Mouse (Mus musculus): ENCODE measurements at regions not wholly inside any gene's neighbourhood (a gene's known extent, or its start where the extent isn't known, plus 50 kb on each side); places are given as distances from the start of the nearest gene placed in this dataset.

DNA sequence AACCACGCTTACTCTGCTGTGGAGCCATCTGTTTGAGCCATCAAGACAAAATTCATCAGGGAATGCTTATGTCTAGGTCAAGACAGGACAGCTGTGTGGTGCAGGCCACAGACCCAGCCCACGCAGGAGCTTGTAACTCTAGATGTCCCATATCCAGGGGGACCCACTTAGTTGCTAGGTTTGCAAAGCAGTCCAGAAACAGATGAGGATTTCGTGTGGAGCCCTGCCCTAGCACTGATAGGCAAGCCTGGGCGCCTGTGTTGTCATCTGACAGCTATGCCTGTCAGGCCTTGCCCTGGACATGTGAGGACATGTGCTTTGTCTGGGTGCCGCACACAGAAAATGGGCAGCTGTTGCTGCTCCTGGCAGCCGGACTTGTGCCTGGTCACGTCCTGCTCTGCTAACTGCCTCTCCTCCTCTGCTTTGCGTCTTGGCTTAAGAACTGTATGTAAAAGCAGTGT lies 335.1 kb downstream of the Foxo1 start:
- DNase-seq (ENCODE audit: low read depth, low spot score): no peak

GRCm38 (mm10) chr3:52601011-52601745 lies 333.0 kb downstream of the Foxo1 start:
- no peak for DNase-seq (ENCODE audit: low read depth, low spot score)

GRCm38 (mm10) chr3:52600581-52600980 lies 332.4 kb downstream of the Foxo1 start:
- no peak for DNase-seq (ENCODE audit: low read depth, low spot score)

DNA sequence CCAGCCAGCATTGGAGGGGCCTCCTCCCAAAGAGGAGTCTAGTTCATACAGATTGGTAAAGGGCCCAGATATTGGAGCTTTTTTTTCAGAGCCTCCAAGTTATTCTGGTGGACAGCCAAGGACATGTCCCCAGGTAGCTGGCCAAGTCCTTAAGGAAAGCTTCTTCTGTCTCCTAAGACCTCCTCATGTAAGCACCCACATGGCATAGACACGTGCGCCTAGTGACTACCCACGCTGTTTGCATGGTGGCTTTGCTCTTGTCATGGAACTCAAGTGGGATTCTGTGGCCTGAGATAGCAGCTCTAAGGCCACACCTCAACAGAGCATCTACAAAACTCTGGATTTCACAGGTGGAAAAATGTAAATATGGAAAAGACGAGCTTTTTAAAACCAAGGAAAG lies 332.0 kb downstream of the Foxo1 start:
- no peak for DNase-seq (ENCODE audit: low read depth, low spot score)

DNA sequence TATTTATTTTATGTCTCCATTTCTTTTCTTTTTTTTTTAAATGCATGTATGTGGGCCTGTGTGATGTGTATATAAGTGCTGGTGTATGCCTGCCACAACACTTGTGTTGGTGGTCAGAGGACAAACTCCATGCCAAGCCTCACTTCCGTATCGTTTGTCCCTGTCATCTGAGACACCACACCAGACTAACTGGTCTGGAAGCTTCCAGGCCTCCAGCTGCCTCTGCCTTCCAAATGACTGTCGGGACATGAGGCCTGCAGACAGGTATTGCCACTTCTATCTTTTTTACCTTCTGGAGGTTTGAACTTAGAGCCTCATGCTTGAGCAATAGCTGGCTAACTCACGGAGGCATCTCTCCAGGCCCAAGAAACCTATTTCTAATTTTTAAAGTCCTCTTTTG lies 318.3 kb downstream of the Foxo1 start:
- DNase-seq (ENCODE audit: low read depth, low spot score): no peak

- DNase-seq (ENCODE audit: low read depth, low spot score): no peak
Observed at GRCm38 (mm10) chr3:52579917-52580316, 311.8 kb downstream of the Foxo1 start.

- DNase-seq (ENCODE audit: low read depth, low spot score): no peak
Observed at GRCm38 (mm10) chr3:52579096-52579495, 311.0 kb downstream of the Foxo1 start.

GRCm38 (mm10) chr3:52576703-52577244 lies 308.6 kb downstream of the Foxo1 start:
- DNase-seq (ENCODE audit: low read depth, low spot score): no peak

DNA sequence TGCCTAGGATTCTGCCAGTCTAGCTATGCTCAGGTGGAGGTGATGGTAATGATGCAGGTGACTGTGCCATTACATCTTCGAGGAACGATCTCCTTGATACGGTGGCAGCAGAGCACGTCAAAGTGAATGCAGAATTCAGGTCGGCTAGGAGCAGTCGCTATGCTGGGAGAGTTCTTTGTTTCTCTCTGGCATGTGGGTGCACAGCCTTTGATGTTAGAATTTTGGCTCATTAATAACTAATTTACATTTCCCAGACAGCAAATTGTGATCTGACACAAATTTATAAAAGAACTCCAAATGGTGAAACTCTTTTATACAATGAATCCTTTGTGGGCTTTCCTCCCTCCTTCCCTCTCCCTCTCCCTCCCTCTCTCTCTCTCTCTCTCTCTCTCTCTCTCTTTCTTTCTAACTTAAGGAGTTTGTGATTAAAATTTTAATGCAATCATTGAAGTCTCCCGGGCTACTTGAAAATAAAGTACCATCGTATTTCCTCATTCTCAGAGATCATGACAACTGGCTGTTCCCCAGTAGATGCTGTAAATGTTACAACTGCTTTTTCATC lies 307.2 kb downstream of the Foxo1 start:
- no peak for DNase-seq (ENCODE audit: low read depth, low spot score)

GRCm38 (mm10) chr3:52574341-52574740 lies 306.2 kb downstream of the Foxo1 start:
- no peak for DNase-seq (ENCODE audit: low read depth, low spot score)

GRCm38 (mm10) chr3:52573806-52574205 lies 305.7 kb downstream of the Foxo1 start:
- no peak for DNase-seq (ENCODE audit: low read depth, low spot score)

DNA sequence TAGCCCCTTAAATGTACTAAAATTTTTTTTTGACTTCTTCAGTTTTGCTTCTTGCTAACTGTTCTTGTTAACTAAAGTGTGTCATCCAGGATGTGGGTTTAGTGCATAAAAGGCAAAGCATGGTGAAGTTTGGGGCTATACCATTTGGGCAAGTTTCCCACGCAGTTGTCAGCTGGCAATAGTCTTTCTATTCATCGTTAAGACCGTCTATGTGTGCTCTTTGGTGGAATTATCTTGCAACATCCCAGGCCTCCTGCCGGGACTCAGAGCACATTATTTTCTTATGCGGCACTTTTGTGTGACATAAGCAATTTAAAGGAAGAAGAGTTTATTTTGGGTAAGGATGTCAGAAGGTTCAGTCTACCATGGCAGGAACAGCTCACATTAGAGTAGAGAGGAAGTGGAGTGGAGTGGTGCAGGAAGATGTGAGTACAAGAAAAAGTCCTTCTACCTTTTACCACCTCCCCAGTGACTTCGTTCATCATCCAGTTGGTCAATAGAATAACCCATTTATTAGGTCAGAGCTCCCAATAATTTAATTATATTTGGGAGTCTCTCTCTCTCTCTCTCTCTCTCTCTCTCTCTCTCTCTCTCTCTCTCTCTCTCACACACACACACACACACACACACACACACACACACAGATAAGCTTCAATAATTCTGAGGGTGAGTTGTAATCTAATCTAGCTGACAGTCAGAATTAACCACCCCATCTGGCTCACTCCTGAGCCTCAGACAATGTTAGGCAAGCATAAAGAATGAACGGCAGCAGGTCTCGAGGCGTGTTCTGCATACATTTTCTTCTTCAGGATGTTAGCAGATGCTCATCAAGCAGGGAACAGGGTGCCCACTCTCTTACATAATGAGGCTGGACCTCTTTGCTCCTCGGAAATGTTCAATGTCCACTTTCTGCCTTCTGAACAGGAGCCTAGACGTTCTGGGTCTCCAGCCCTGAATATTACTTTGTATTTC lies 304.7 kb downstream of the Foxo1 start:
- no peak for DNase-seq (ENCODE audit: low read depth, low spot score)

DNA sequence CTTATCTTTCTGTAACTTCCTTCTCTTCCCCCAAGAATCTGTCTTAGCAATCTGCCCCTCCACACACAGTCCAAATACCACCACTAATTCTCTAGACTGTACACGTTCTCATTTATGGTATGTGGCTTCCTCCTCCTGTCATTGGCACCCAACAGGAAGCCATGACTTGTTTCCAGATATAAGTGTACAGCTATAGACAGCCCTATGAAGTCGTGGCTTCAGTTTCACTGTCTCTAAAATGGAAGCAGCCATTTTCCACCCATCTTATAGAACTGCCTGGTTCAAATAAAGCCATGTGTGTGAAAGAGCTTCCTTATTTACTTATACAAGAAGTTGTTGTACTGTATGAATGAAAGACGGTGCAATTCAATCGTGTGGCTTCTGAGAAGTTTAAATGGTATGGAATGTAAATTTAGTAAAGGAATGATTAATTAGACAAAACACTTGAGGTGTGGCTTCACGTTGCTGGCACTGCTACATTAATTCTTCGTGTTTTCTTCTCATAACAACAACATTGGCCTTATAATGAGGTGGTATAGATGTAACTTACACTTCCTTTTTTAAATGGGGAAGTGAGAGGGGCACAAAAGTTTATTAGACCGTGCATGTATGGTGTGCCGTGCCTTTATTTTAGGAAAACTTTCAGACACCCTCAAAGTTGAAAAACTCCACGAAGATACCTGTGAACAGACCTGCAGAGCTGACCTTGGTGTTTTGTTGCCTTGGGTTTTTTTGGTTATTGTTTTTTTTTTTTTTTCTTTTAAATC lies 299.7 kb downstream of the Foxo1 start:
- no peak for DNase-seq (ENCODE audit: low read depth, low spot score)

DNA sequence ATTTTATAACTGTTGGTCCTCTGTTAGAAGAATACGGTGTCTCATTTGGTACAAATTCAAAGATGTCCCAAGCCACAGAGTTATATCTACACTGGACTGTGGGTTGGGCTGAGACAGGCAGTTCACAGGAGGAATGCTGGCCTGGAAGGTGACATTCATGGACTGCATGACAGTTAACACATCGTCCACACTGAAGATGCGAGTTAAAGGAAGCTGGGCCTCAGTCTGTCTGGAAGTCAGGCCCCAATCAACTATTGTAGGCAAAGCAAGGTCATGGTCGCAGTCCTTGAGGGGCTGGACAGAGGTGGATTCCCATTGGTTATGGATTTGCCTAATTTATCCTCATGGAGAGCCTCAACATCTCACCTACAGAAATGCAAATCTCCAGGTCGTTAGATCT lies 295.5 kb downstream of the Foxo1 start:
- no peak for DNase-seq (ENCODE audit: low read depth, low spot score)

DNA sequence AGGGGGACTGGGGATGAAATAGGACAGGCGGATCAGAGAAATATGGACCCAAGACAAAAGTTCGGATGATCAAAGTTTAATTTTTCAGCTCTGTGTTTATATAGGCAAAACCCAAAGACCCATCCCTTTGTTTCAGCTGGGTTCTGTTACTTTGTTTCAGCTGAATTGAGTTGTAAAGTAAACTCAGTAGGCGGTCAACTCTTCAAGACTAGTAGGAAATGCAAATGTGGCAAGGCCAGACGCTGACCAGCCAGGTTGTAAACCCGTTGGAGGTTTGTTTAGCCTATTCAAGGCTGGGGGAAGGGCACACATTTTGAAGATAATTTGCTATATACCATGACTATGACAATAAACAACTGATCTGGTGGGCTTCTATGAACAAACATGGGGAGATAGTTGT lies 294.7 kb downstream of the Foxo1 start:
- no peak for DNase-seq (ENCODE audit: low read depth, low spot score)

- no peak for DNase-seq (ENCODE audit: low read depth, low spot score)
Observed at GRCm38 (mm10) chr3:52559481-52559880, 291.3 kb downstream of the Foxo1 start.

- no peak for DNase-seq (ENCODE audit: low read depth, low spot score)
Observed at GRCm38 (mm10) chr3:52558765-52559164, 290.6 kb downstream of the Foxo1 start.

GRCm38 (mm10) chr3:52557296-52557695 lies 289.2 kb downstream of the Foxo1 start:
- DNase-seq (ENCODE audit: low read depth, low spot score): no peak

GRCm38 (mm10) chr3:52555038-52555437 lies 286.9 kb downstream of the Foxo1 start:
- no peak for DNase-seq (ENCODE audit: low read depth, low spot score)

GRCm38 (mm10) chr3:52554490-52554889 lies 286.4 kb downstream of the Foxo1 start:
- DNase-seq (ENCODE audit: low read depth, low spot score): no peak

GRCm38 (mm10) chr3:52548201-52548893 lies 280.2 kb downstream of the Foxo1 start:
- no peak for DNase-seq (ENCODE audit: low read depth, low spot score)

Data from retina, adult 2 months (tissue).